Mouse (Mus musculus): ENCODE data around the gene Rufy4. TPM values are rescaled to one million over a fixed set of nuclear protein-coding genes. Genes with fewer than 3 reads are reported as not detected.

The Rufy4 gene
- total and polyA plus RNA-seq, 3 experiments, result not detected

DNA sequence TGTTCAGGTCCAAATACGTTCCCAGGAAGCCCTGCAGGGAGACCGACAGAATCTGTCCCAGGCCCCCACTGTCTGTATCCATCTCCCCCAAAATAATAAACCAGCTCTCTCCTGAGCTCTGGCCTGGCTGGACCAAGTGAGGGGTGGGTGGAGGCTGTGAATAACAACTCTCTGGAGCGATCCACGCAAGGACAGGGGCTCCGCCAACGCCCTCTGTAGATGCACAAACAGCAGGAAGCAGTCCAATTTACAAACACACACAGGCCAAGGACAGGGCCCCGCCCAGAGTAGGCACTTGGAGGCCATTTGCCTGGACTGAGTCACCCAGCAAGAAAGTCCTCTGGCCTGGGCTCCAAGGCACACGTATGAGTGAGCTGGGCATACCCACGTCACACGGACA lies 33.1 kb upstream of the Rufy4 start:
- Histone ChIP-seq H3K4me1 (ENCODE audit: control insufficient read depth in 1 of 2, insufficient read depth in 2 of 2) (peaks cover 2 to 54% of the 10 kb centered on the region in 2 experiments; a peak in 2 of 4 replicates), H3K27ac (ENCODE audit: insufficient read depth, low read depth) (no peak overlapping the region), H3K4me2 (ENCODE audit: insufficient read depth, low read depth, poor library complexity, severe bottlenecking) (no peak overlapping the region), H3K4me3 (replicated peaks in 1 of 3; ENCODE audit: low read depth in 2 of 3, low read length in 2 of 3, poor library complexity in 1 of 3) (no peak overlapping the region), H3K27me3 (replicated peaks) (peaks cover 35% of the 10 kb centered on the region), H3K9ac (ENCODE audit: insufficient read depth, low read depth) (no peak overlapping the region), H3K79me2 (replicated peaks; ENCODE audit: control insufficient read depth, extremely low read depth, insufficient read depth, poor library complexity, severe bottlenecking) (no peaks in the 10 kb centered on the region), H3K36me3 (replicated peaks in 1 of 2; ENCODE audit: control insufficient read depth in 1 of 2, insufficient read depth in 1 of 2, low read length in 1 of 2) (no peaks in the 10 kb centered on the region), H3K9me3 (replicated peaks; ENCODE audit: low read length) (no peaks in the 10 kb centered on the region)
- no peak for DNase-seq (ENCODE audit: extremely low read depth)
- TF ChIP-seq EP300 (IDR thresholded peaks at IDR 0.05; ENCODE audit: low read length), result no peak
- TF ChIP-seq GABPA (IDR thresholded peaks at IDR 0.05; ENCODE audit: insufficient replicate concordance, low read depth, low read length), result no peak
- no peak for TF ChIP-seq TCF12 (IDR thresholded peaks at IDR 0.05; ENCODE audit: low read depth, low read length)
- in situ Hi-C loops (cut with MboI; ENCODE audit: low pct_ligation_motif_present, low pct_unique_long_range_greater_than_20kb, low sequenced_read_pairs) (no loop called here), dilution Hi-C loops (cut with MboI; ENCODE audit: extremely low pct_ligation_motif_present, extremely low pct_unique_long_range_greater_than_20kb, low sequenced_read_pairs) (no loop called here)

DNA sequence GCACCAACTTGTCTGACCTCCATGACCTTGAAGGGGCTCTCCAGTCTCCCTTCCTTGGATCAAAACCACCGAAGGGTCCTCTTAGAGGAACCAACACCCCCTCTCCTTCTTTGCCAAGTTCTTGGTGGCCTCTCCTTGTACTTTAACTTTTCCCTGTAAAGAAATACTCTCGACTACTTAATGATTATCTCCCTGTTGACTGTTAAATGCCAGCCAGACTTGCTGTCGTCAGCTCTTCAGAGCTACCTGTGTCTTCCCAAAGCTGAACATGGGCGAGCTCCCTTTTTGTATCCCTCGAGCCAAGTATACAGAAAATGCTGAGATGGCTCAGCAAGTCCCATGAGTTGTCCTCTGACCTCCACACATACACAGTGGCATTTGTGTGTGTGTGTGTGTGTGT lies 31.9 kb upstream of the Rufy4 start:
- no peak overlapping the region for H3K4me2 ChIP-seq (ENCODE audit: insufficient read depth, low read depth, poor library complexity, severe bottlenecking)
- dilution Hi-C loops (cut with MboI; ENCODE audit: extremely low pct_ligation_motif_present, extremely low pct_unique_long_range_greater_than_20kb, low sequenced_read_pairs), result no loop called here
- TF ChIP-seq MAFK (IDR thresholded peaks at IDR 0.05; ENCODE audit: insufficient replicate concordance, low read length) (no peak), GABPA (IDR thresholded peaks at IDR 0.05; ENCODE audit: insufficient replicate concordance, low read depth, low read length) (no peak), EP300 (IDR thresholded peaks at IDR 0.05; ENCODE audit: low read length) (no peak), JUND (conservative IDR thresholded peaks at IDR 0.05; ENCODE audit: low read depth, low read length) (no peak), KAT2A (IDR thresholded peaks at IDR 0.05; ENCODE audit: insufficient replicate concordance, low read length) (no peak), USF2 (conservative IDR thresholded peaks at IDR 0.05; ENCODE audit: low read depth, low read length) (no peak), SMC3 (IDR thresholded peaks at IDR 0.05; ENCODE audit: low read depth, low read length) (no peak), ZC3H11A (IDR thresholded peaks at IDR 0.05; ENCODE audit: low read depth, low read length) (no peak), MAX (IDR thresholded peaks at IDR 0.05; ENCODE audit: low read length) (no peak), ZNF384 (IDR thresholded peaks at IDR 0.05; ENCODE audit: low read depth, low read length) (no peak), PAX5 (IDR thresholded peaks at IDR 0.05; ENCODE audit: low read length) (no peak), ELF1 (IDR thresholded peaks at IDR 0.05; ENCODE audit: low read depth, low read length) (no peak), RAD21 (IDR thresholded peaks at IDR 0.05; ENCODE audit: low read depth, low read length) (no peak), NRF1 (IDR thresholded peaks at IDR 0.05; ENCODE audit: low read depth, low read length) (no peak)
- in situ Hi-C loops (cut with MboI; ENCODE audit: low pct_ligation_motif_present, low pct_unique_long_range_greater_than_20kb, low sequenced_read_pairs), result no loop called here
- H3K27me3 ChIP-seq (replicated peaks), result peaks cover 45% of the 10 kb centered on the region
- no peaks in the 10 kb centered on the region for H3K9me3 ChIP-seq (replicated peaks; ENCODE audit: low read length)
- no peaks in the 10 kb centered on the region for H3K36me3 ChIP-seq (replicated peaks in 1 of 2; ENCODE audit: control insufficient read depth in 1 of 2, insufficient read depth in 1 of 2, low read length in 1 of 2)
- H3K27ac ChIP-seq (ENCODE audit: insufficient read depth, low read depth), result no peak overlapping the region
- no peak for DNase-seq (ENCODE audit: extremely low read depth)
- H3K4me1 ChIP-seq (ENCODE audit: control insufficient read depth in 1 of 2, insufficient read depth in 2 of 2), result peaks cover 2 to 45% of the 10 kb centered on the region in 2 experiments; a peak in 2 of 4 replicates
- H3K79me2 ChIP-seq (replicated peaks; ENCODE audit: control insufficient read depth, extremely low read depth, insufficient read depth, poor library complexity, severe bottlenecking), result no peaks in the 10 kb centered on the region
- H3K4me3 ChIP-seq (replicated peaks in 1 of 3; ENCODE audit: low read depth in 2 of 3, low read length in 2 of 3, poor library complexity in 1 of 3), result no peak overlapping the region
- H3K9ac ChIP-seq (ENCODE audit: insufficient read depth, low read depth), result no peak overlapping the region

Measured in CH12.LX (cell line).